Mouse (Mus musculus): ENCODE data around the gene Fam184b. TPM values are rescaled to one million over a fixed set of nuclear protein-coding genes. Genes with fewer than 3 reads are reported as not detected.

Fam184b gene
- polyA plus RNA-seq, 1 experiment = 6.4 TPM

GRCm38 (mm10) chr5:45549586-45549985, 89.8 kb downstream of the Fam184b start:
- TF ChIP-seq CTCF (IDR thresholded peaks at IDR 0.05; ENCODE audit: borderline replicate concordance, insufficient read depth, low read depth, low read length) (no peak), POLR2A (IDR thresholded peaks at IDR 0.05; ENCODE audit: borderline replicate concordance, insufficient read depth, low read length) (no peak)
- no peak for DNase-seq
- Histone ChIP-seq H3K27me3 (ENCODE audit: control insufficient read depth, insufficient read depth, low read length) (no peaks in the 10 kb centered on the region), H3K4me3 (replicated peaks; ENCODE audit: insufficient read depth, low read depth, low read length) (no peak overlapping the region), H3K27ac (ENCODE audit: insufficient read depth, low read length) (no peak overlapping the region), H3K4me1 (ENCODE audit: control insufficient read depth, insufficient read depth, low read length) (peaks cover 3% of the 10 kb centered on the region; the same call in 1 of the 2 replicates)
- 90% methylated on average over 1 of the region's 1 CpGs for WGBS

GRCm38 (mm10) chr5:45543374-45543773, 96.0 kb downstream of the Fam184b start:
- Histone ChIP-seq H3K27ac (ENCODE audit: insufficient read depth, low read length) (no peak overlapping the region), H3K4me1 (ENCODE audit: control insufficient read depth, insufficient read depth, low read length) (peaks cover 6% of the 10 kb centered on the region; the same call in 1 of the 2 replicates), H3K27me3 (ENCODE audit: control insufficient read depth, insufficient read depth, low read length) (no peaks in the 10 kb centered on the region), H3K4me3 (replicated peaks; ENCODE audit: insufficient read depth, low read depth, low read length) (no peak overlapping the region)
- peak; percentile 66 to 79 for DNase-seq
- 7% methylated on average over 5 of the region's 5 CpGs for WGBS
- TF ChIP-seq POLR2A (IDR thresholded peaks at IDR 0.05; ENCODE audit: borderline replicate concordance, insufficient read depth, low read length) (no peak), CTCF (IDR thresholded peaks at IDR 0.05; ENCODE audit: borderline replicate concordance, insufficient read depth, low read depth, low read length) (no peak)

- TF ChIP-seq POLR2A (IDR thresholded peaks at IDR 0.05; ENCODE audit: borderline replicate concordance, insufficient read depth, low read length) (no peak), CTCF (IDR thresholded peaks at IDR 0.05; ENCODE audit: borderline replicate concordance, insufficient read depth, low read depth, low read length) (0 out of 2 replicates have a peak, but pooled peaks have one; percentile 8)
- no peak for DNase-seq
- 60% methylated on average over 10 of the region's 10 CpGs for WGBS
- Histone ChIP-seq H3K27ac (ENCODE audit: insufficient read depth, low read length) (no peak overlapping the region), H3K4me1 (ENCODE audit: control insufficient read depth, insufficient read depth, low read length) (peaks cover 6% of the 10 kb centered on the region), H3K4me3 (replicated peaks; ENCODE audit: insufficient read depth, low read depth, low read length) (no peak overlapping the region), H3K27me3 (ENCODE audit: control insufficient read depth, insufficient read depth, low read length) (no peaks in the 10 kb centered on the region)
Observed at GRCm38 (mm10) chr5:45539502-45539901, 99.9 kb downstream of the Fam184b start.

GRCm38 (mm10) chr5:45535177-45535576, 104.2 kb downstream of the Fam184b start:
- Histone ChIP-seq H3K27ac (ENCODE audit: insufficient read depth, low read length) (no peak overlapping the region), H3K4me3 (replicated peaks; ENCODE audit: insufficient read depth, low read depth, low read length) (no peak overlapping the region), H3K27me3 (ENCODE audit: control insufficient read depth, insufficient read depth, low read length) (no peaks in the 10 kb centered on the region), H3K4me1 (ENCODE audit: control insufficient read depth, insufficient read depth, low read length) (no peaks in the 10 kb centered on the region; the same call in 1 of the 2 replicates)
- TF ChIP-seq POLR2A (IDR thresholded peaks at IDR 0.05; ENCODE audit: borderline replicate concordance, insufficient read depth, low read length) = no peak
- TF ChIP-seq CTCF (IDR thresholded peaks at IDR 0.05; ENCODE audit: borderline replicate concordance, insufficient read depth, low read depth, low read length) = no peak
- DNase-seq = no peak
- WGBS = 65% methylated on average over 4 of the region's 4 CpGs

- no peaks in the 10 kb centered on the region for H3K27me3 ChIP-seq (ENCODE audit: control insufficient read depth, insufficient read depth, low read length)
- TF ChIP-seq POLR2A (IDR thresholded peaks at IDR 0.05; ENCODE audit: borderline replicate concordance, insufficient read depth, low read length) = no peak
- peak; percentile 85 for TF ChIP-seq CTCF (IDR thresholded peaks at IDR 0.05; ENCODE audit: borderline replicate concordance, insufficient read depth, low read depth, low read length)
- H3K4me3 ChIP-seq (replicated peaks; ENCODE audit: insufficient read depth, low read depth, low read length) = no peak overlapping the region
- no peaks in the 10 kb centered on the region; the same call in 1 of the 2 replicates for H3K4me1 ChIP-seq (ENCODE audit: control insufficient read depth, insufficient read depth, low read length)
- peak; percentile 58 to 63 for DNase-seq
- H3K27ac ChIP-seq (ENCODE audit: insufficient read depth, low read length) = no peak overlapping the region; the same call in 1 of the 2 replicates
- 6% methylated on average over 17 of the region's 17 CpGs for WGBS
Observed at GRCm38 (mm10) chr5:45534319-45535098, 104.9 kb downstream of the Fam184b start.

GRCm38 (mm10) chr5:45529696-45530095, 109.7 kb downstream of the Fam184b start:
- no peak overlapping the region for H3K27ac ChIP-seq (ENCODE audit: insufficient read depth, low read length)
- DNase-seq = no peak
- WGBS = 89% methylated on average over 3 of the region's 3 CpGs
- H3K4me3 ChIP-seq (replicated peaks; ENCODE audit: insufficient read depth, low read depth, low read length) = no peak overlapping the region
- TF ChIP-seq POLR2A (IDR thresholded peaks at IDR 0.05; ENCODE audit: borderline replicate concordance, insufficient read depth, low read length) (no peak), CTCF (IDR thresholded peaks at IDR 0.05; ENCODE audit: borderline replicate concordance, insufficient read depth, low read depth, low read length) (no peak)
- H3K4me1 ChIP-seq (ENCODE audit: control insufficient read depth, insufficient read depth, low read length) = no peaks in the 10 kb centered on the region
- no peaks in the 10 kb centered on the region for H3K27me3 ChIP-seq (ENCODE audit: control insufficient read depth, insufficient read depth, low read length)

GRCm38 (mm10) chr5:45526338-45526737, 113.1 kb downstream of the Fam184b start:
- 93% methylated on average over 4 of the region's 4 CpGs for WGBS
- Histone ChIP-seq H3K27ac (ENCODE audit: insufficient read depth, low read length) (no peak overlapping the region), H3K4me3 (replicated peaks; ENCODE audit: insufficient read depth, low read depth, low read length) (no peak overlapping the region), H3K4me1 (ENCODE audit: control insufficient read depth, insufficient read depth, low read length) (peaks cover 7% of the 10 kb centered on the region; the same call in 1 of the 2 replicates), H3K27me3 (ENCODE audit: control insufficient read depth, insufficient read depth, low read length) (no peaks in the 10 kb centered on the region)
- no peak for DNase-seq
- TF ChIP-seq POLR2A (IDR thresholded peaks at IDR 0.05; ENCODE audit: borderline replicate concordance, insufficient read depth, low read length) (no peak), CTCF (IDR thresholded peaks at IDR 0.05; ENCODE audit: borderline replicate concordance, insufficient read depth, low read depth, low read length) (no peak)

- H3K4me1 ChIP-seq (ENCODE audit: control insufficient read depth, insufficient read depth, low read length) = peaks cover 7% of the 10 kb centered on the region; the same call in 1 of the 2 replicates
- H3K27me3 ChIP-seq (ENCODE audit: control insufficient read depth, insufficient read depth, low read length) = no peaks in the 10 kb centered on the region
- DNase-seq = no peak
- TF ChIP-seq POLR2A (IDR thresholded peaks at IDR 0.05; ENCODE audit: borderline replicate concordance, insufficient read depth, low read length) (no peak), CTCF (IDR thresholded peaks at IDR 0.05; ENCODE audit: borderline replicate concordance, insufficient read depth, low read depth, low read length) (no peak)
- WGBS = 73% methylated on average over 10 of the region's 10 CpGs
- H3K4me3 ChIP-seq (replicated peaks; ENCODE audit: insufficient read depth, low read depth, low read length) = no peak overlapping the region
- H3K27ac ChIP-seq (ENCODE audit: insufficient read depth, low read length) = no peak overlapping the region
Observed at GRCm38 (mm10) chr5:45525101-45525500, 114.3 kb downstream of the Fam184b start.
